Mouse (Mus musculus): ENCODE data around the gene Ndufs2.

- TF ChIP-seq CTCF (conservative IDR thresholded peaks at IDR 0.05; ENCODE audit: low read length) (no peak), POU5F1 (IDR thresholded peaks at IDR 0.05; ENCODE audit: borderline replicate concordance, low read length) (no peak), NANOG (IDR thresholded peaks at IDR 0.05; ENCODE audit: borderline replicate concordance, low read length) (no peak)
Observed at GRCm38 (mm10) chr1:171265971-171266744, 15.0 kb upstream of the Ndufs2 start.
